Mouse (Mus musculus): ENCODE measurements at regions not wholly inside any gene's neighbourhood (a gene's known extent, or its start where the extent isn't known, plus 50 kb on each side); places are given as distances from the start of the nearest gene placed in this dataset.

- no peak for DNase-seq (ENCODE audit: low spot score in 2 of 2)
These were observed 488.2 kb downstream of the Tmem132b start for GRCm38 (mm10) chr5:126019781-126020180.

- DNase-seq (ENCODE audit: low spot score in 2 of 2): no peak
These were observed 492.3 kb downstream of the Tmem132b start for GRCm38 (mm10) chr5:126023906-126024305.

GRCm38 (mm10) chr5:126034846-126035245, 503.3 kb downstream of the Tmem132b start:
- no peak for DNase-seq (ENCODE audit: low spot score in 2 of 2)

- no peak for DNase-seq (ENCODE audit: low spot score in 2 of 2)
These were observed 505.1 kb downstream of the Tmem132b start for GRCm38 (mm10) chr5:126036686-126037085.

DNA sequence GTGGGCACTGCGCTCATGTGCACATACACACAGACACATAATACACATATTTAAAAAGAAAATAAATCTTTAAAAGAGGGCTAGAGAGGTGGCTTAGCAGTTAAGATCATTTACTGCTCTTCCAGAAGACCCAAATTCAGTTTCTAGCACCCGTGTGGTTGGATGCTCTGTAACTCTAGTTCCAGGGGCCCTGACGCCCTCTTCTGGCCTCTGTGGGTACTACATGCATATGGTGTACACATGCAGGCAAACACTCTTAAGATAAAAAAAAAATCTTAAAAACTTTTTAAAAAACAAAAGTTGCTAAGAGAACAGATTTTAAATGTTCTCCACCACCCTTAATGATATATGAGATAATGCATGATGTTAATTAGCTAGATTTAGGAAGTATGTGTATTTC, 514.2 kb downstream of the Tmem132b start:
- DNase-seq (ENCODE audit: low spot score in 2 of 2): no peak

DNA sequence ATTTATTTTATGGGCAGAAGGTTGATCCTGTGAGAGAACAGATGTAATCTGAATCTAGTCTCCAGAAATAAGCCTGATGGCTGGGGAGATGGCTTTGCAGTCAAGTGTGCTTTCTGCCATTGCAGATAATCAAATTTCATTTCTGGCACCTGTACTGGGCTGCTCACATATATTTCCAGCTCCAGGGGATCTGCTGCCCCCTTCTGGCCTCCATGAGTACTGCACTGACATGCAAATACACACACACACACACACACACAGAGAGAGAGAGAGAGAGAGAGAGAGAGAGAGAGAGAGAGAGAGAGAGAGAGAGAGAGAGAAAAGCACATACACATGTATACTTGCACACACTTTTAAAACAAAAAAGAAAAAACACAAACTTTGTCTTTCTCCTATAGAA, 532.1 kb downstream of the Tmem132b start:
- no peak for DNase-seq (ENCODE audit: low spot score in 2 of 2)

GRCm38 (mm10) chr5:126079281-126079838, 547.8 kb downstream of the Tmem132b start:
- no peak for DNase-seq (ENCODE audit: low spot score in 2 of 2)

- DNase-seq (ENCODE audit: low spot score in 2 of 2): no peak
These were observed 556.8 kb downstream of the Tmem132b start for GRCm38 (mm10) chr5:126088251-126088914.

DNA sequence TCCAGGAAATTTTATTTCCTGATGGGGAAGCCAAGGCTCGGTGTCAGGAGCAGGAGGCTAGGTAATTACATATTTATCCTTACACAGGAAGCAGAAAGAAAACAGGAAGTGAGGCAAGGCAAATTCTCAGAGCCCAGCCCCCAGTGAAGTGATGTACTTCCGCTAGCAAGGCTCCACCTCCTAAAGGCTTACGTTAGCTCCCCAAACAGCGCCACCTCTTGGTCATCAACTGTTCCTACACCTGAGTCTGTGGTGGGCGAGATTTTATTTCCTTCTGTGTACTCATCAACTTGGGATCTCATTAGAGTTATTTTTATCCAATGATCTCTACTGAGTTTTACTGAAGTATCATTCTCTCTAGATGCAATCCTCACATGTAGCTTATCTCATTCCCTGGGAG, 561.6 kb downstream of the Tmem132b start:
- no peak for DNase-seq (ENCODE audit: low spot score in 2 of 2)

DNA sequence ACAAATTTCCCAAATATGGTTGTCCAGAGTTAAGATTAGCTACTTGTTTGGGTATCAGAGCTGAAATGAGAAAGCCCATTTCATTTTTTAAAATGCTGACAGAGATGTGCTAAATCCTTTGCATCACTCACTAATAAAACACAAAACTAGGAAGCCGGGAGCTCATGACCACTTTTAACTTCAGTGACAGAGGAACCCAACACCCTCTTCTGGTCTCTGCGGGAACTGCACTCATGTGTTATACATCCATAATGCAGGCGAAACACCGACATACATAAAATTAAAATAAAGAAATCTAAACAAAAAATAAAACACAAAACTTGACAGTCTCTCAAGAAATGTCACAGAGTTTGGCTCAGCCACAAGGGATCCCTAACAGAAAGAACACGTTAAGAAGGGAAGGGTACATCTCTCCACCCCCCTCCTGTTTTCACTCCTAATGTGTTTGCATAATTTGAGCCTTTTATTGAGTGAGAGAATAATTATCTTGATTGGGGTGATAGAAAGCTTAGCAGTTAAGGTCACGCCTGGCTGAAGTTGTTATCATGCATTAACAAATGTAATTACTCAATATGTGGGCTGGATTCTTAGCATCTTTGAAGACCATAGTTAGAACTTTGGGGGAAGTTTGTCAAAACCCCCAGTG, 565.2 kb downstream of the Tmem132b start:
- no peak for DNase-seq (ENCODE audit: low spot score in 2 of 2)

GRCm38 (mm10) chr5:126097262-126097628, 565.7 kb downstream of the Tmem132b start:
- DNase-seq (ENCODE audit: low spot score in 2 of 2): no peak

DNA sequence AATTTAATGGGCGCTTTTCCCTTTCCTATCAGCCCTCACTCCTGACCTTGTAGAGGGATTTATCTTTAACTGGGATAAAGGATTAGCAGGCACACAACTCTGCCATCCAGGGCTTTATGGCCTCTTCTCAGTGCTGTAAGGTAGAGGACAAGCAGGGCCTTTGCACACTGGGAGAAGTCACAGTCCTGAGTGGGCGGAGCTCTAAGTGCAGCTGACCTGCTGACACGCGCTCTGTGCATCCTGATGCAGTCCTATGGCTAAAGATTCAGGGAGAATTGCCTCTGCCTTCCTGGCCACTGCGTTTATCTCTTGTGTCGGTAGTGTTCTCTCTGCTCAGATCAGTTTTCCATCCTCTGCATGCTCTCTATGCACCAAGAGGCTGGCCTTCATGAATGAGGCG, 566.9 kb downstream of the Tmem132b start:
- no peak for DNase-seq (ENCODE audit: low spot score in 2 of 2)

DNA sequence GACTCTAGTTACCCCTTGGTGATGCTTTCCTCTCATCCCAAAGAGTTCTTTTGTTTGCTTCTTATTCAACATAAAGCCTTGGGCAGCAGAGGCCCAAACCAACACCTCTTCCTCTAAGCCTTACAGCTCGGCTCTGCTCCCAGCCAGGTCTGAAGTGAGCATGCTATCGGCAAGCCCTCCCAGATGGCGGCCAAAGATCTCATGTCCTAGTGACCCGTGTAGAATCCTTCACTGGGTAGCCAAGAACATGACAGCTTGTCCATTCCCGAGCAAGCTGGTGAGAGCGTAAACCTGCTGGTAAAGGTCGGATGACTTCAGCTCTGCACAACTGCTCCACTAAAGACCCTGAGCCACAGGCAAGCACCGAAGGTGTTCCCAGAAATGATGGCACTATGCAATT, 568.4 kb downstream of the Tmem132b start:
- DNase-seq (ENCODE audit: low spot score in 2 of 2): no peak

- no peak for DNase-seq (ENCODE audit: low spot score in 2 of 2)
These were observed 572.9 kb downstream of the Tmem132b start for GRCm38 (mm10) chr5:126104464-126104863.

GRCm38 (mm10) chr5:126104883-126105282, 573.3 kb downstream of the Tmem132b start:
- no peak for DNase-seq (ENCODE audit: low spot score in 2 of 2)

DNA sequence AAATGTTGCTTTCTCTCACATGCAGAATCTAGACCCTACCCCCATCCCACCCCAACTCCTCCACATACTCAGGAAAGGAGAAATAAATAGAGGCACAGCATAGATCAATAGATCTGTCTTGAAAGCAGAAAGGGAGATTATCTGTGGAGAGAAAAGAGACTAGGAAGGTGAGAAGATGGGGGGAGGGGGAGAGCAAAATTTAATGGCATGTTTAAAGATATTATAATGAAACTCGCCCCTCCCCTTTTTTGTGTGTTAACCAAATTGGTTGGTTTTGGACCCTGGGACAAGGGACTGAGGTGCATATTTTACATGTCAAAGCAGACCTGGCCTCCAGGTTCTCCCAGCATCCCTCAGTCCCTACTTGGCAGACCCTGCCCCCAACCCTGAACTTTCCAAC, 573.9 kb downstream of the Tmem132b start:
- DNase-seq (ENCODE audit: low spot score in 2 of 2): no peak

DNA sequence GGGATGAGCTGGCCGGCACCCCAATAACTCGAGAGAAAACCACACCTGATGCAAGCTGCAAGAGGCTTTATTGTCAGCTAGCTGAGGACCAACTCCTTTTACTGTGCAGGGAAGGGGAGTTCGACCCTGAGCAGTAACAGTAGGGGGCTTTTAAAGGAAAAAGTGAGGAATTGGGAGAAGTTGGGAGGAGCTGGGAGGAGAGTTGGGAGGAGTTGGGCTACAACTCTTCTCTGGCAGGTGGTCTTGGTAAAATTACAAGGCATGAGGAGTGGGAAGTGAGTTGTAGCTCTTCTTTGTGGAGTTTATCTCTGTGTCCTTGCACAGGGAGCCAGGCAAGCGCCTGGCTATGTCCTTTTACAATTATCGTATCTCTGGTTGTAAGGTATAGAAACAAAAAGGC, 575.4 kb downstream of the Tmem132b start:
- no peak for DNase-seq (ENCODE audit: low spot score in 2 of 2)

DNA sequence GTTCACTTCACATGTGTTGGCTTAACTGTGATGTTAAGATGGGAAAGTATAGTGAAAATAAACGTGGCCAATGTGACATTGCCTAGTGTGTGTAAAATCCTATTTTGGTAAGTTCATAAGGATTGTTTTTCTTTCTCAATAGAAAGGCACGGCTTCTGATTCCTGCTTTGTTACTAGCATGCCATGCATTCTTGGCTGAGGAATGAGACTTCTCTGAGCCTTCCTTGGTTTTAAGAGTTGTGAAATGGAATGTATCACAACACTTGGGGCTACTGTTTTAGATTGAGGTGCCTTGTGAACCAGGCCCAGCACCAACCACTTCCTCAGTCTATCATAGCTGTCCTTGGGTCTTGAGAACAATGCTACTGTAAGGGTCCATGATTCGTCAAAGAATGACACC, 577.3 kb downstream of the Tmem132b start:
- DNase-seq (ENCODE audit: low spot score in 2 of 2): no peak

DNA sequence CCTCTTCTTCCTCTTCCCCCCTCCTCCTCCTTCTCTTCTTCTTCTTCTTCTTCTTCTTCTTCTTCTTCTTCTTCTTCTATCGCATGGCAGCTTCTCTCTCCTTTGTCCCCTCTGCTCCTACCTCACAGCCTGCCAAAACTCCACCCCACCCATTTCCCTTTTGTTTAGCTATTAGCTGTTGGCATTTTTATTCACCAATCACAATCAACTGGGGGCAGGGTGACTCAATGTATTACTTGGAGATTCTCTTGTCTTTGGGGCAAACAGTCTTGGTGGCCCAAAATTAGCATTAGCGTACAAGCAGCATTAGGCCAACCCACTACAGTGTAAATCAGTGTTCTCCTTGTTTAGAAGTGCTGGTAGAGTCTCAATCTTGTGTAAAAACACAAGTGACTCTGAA, 585.7 kb downstream of the Tmem132b start:
- DNase-seq (ENCODE audit: low spot score in 2 of 2): no peak

DNA sequence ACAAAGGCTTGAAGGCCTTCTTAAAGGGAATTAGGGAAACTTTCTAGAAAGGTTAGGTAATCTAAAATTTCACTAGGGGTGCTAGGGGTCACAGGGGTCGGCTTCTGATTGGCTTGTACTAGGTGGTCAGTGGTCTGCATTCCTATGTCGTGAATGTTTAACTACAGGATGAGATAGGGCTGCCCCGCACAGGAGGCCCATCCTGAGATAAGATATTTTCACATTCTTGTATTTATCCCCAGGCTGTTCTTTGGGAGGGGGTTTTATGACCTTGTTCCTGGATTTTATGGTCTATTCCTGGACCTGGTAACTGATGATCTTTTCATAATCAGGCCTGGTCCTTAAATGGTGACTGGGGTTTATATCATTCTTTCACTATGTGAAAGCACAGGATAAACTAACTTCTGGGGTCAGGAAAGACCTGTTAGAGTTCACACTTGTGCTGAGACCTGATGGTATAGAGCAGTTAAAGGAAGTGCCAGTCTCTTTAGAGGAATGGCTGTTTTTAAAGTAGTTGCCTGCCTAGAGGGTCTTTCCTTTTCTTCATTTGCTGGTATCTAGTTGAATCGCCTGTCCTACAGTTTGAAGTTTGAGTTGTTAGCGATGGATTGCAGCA, 586.4 kb downstream of the Tmem132b start:
- no peak for DNase-seq (ENCODE audit: low spot score in 2 of 2)

- no peak for DNase-seq (ENCODE audit: low spot score in 2 of 2)
These were observed 587.2 kb downstream of the Tmem132b start for GRCm38 (mm10) chr5:126118731-126119130.

- DNase-seq (ENCODE audit: low spot score in 2 of 2): no peak
These were observed 591.6 kb downstream of the Tmem132b start for GRCm38 (mm10) chr5:126123216-126123615.

GRCm38 (mm10) chr5:126127486-126127885, 595.9 kb downstream of the Tmem132b start:
- no peak for DNase-seq (ENCODE audit: low spot score in 2 of 2)

All from urinary bladder, postnatal 36 days (tissue).